Comparison of ENCODE assay signal across 8 mouse cellular contexts in the genomic region with DNA sequence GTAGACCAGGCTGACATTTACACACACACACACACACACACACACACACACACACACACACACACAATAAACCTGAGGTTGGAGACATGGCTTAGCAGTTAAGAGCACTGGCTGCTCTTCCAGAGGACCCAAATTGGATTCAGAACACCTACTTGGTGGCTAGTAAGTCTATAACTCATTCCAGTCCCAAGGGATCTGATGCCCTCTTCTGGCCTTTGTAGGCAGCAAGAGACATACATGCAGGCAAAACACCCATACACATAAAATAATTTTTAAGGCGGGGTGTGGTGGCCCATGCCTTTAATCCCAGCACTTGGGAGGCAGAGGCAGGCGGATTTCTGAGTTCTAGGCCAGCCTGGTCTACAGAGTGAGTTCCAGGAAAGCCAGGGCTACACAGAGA. TPM values are rescaled to one million over a fixed set of nuclear protein-coding genes. Genes with fewer than 3 reads are reported as not detected.
DNase-seq lines count a peak whose midpoint lies in the region; TF ChIP-seq lines count a peak whose summit lies in the region.
"Not testable (repeated sequence)": the region's sequence is repeated elsewhere in the genome, so short reads cannot be mapped to it uniquely, and the experiment has no call there.

No protein-coding gene starts in this region.

- intact Hi-C loops in left cerebral cortex, adult 2 months (cut with DNase I): not testable (repeated sequence)

- H3K27ac ChIP-seq in left cerebral cortex, adult 2 months: not testable (repeated sequence)

- TF ChIP-seq CTCF in left cerebral cortex, adult 2 months (IDR thresholded peaks at IDR 0.05): peak; percentile 37

- H3K4me3 ChIP-seq in left cerebral cortex, adult 2 months: not testable (repeated sequence)

- DNase-seq in ES-CJ7 (ENCODE audit: low read depth, low spot score): peak; percentile 63
- peak; percentile 17 to 57 for DNase-seq in adrenal gland, postnatal 36 days
- DNase-seq in gastrocnemius, adult 18-20 months (ENCODE audit: low spot score): peak; percentile 45
- DNase-seq in kidney, adult 11 months: peak; percentile 47
- not testable (repeated sequence) for DNase-seq in left cerebral cortex, adult 2 months (ENCODE audit: extremely low spot score in 1 of 2, low spot score in 2 of 2)
- peak; percentile 66 for DNase-seq in lung, postnatal 25 days (ENCODE audit: low spot score)
- peak; percentile 26 for DNase-seq in skeletal muscle tissue, adult 2 months (ENCODE audit: low read depth, low spot score)
- DNase-seq in yolk sac, embryonic 10.5 days (ENCODE audit: low spot score): peak; percentile 14

RNA-seq across cellular contexts. Expression of a gene that starts 5.3 kb away (rescaled TPM):
- total RNA-seq in adrenal gland, postnatal 36 days (2021): 10 to 100 TPM; 25.2 to 29.5 TPM
- total RNA-seq in gastrocnemius, adult 18-20 months (2021): 10 to 100 TPM; 18.3 to 20.3 TPM
- 10 to 100 TPM; 36.8 to 37.9 TPM for total RNA-seq in left cerebral cortex, adult 2 months (2021)

RNA-seq across cellular contexts. Expression of a gene that starts 9.3 kb away (rescaled TPM):
- total RNA-seq in adrenal gland, postnatal 36 days (2021): 10 to 100 TPM in 1 of 2 experiments, 1 to 10 TPM in 1; 9.7 to 15.0 TPM
- 1 to 10 TPM; 2.7 to 3.2 TPM for total RNA-seq in gastrocnemius, adult 18-20 months (2021)
- 10 to 100 TPM; 17.1 to 18.2 TPM for total RNA-seq in left cerebral cortex, adult 2 months (2021)

RNA-seq across cellular contexts. Expression of a gene that starts 17.9 kb away (rescaled TPM):
- total RNA-seq in adrenal gland, postnatal 36 days (2021): 10 to 100 TPM in 1 of 2 experiments, 1 to 10 TPM in 1; 4.6 to 13.2 TPM
- total RNA-seq in gastrocnemius, adult 18-20 months (2021): 1 to 10 TPM; 2.7 to 3.8 TPM
- 10 to 100 TPM; 29.7 to 32.4 TPM for total RNA-seq in left cerebral cortex, adult 2 months (2021)

RNA-seq across cellular contexts. Expression of a gene that starts 24.9 kb away (rescaled TPM):
- 10 to 100 TPM; 52.8 to 57.7 TPM for total RNA-seq in adrenal gland, postnatal 36 days (2021)
- 10 to 100 TPM; 19.2 to 21.5 TPM for total RNA-seq in gastrocnemius, adult 18-20 months (2021)
- 10 to 100 TPM; 53.1 to 59.4 TPM for total RNA-seq in left cerebral cortex, adult 2 months (2021)

RNA-seq across cellular contexts. Expression of a gene that starts 30.6 kb away (rescaled TPM):
- 100 to 1,000 TPM in 1 of 2 experiments, 10 to 100 TPM in 1; 90.9 to 115 TPM for total RNA-seq in adrenal gland, postnatal 36 days (2021)
- 10 to 100 TPM; 38.1 TPM for total RNA-seq in gastrocnemius, adult 18-20 months (2021)
- 10 to 100 TPM; 70.3 to 76.3 TPM for total RNA-seq in left cerebral cortex, adult 2 months (2021)
